20 mouse cellular contexts compared by ENCODE assay signal in the genomic region with DNA sequence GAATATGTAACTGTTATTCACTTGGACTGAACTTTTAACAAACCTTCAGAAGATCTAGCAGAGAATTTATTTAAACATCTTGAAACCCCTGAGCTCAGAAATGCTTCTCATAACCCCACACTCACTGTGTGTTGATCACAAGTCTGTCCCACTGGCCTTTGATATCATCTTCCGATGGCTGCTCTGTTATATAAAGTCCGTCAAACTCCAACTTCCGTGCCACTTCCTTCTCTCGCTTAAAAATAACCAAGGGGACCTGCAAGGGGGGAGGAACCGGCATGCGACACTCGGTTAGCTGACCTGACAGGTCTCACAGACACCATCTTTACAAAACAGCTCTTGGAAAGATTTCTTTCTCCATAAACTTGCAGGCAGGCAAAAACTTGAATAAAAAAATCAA.
"Had no signal": no experiment of that assay in that cellular context is flagged by ENCODE, and none has a peak within 500 bp of the region (broad histone marks: within the 10 kb centered on the region; RNA-seq: fewer than 3 reads in every experiment).

No protein-coding gene starts in this region.

- DNase-seq: lung, adult 18-20 months; lung, postnatal 14 days; lung, postnatal 4 days; midbrain, embryonic 14.5 days; retina, postnatal 1 day; right cerebral cortex, adult 18-20 months; right cerebral cortex, postnatal 25 days; right cerebral cortex, postnatal 4 days; spleen, adult 18-20 months; thymus, adult 18-20 months; thymus, postnatal 14 days; thymus, postnatal 36 days had no signal

- H3K36me3 ChIP-seq: lung, embryonic 15.5 days; midbrain, embryonic 10.5 days; midbrain, embryonic 12.5 days had no signal

- H3K27me3 ChIP-seq: lung, embryonic 15.5 days; midbrain, embryonic 12.5 days; neural tube, embryonic 13.5 days; neural tube, embryonic 15.5 days had no signal

- H3K9ac ChIP-seq: liver, embryonic 14.5 days; lung, embryonic 15.5 days; midbrain, embryonic 12.5 days; neural tube, embryonic 13.5 days; neural tube, embryonic 15.5 days had no signal

- H3K27ac ChIP-seq: liver, embryonic 14.5 days; lung, embryonic 15.5 days; midbrain, embryonic 10.5 days; midbrain, embryonic 12.5 days; neural tube, embryonic 13.5 days; neural tube, embryonic 15.5 days had no signal

- H3K9me3 ChIP-seq: lung, embryonic 15.5 days; midbrain, embryonic 10.5 days; neural tube, embryonic 15.5 days had no signal

- H3K4me2 ChIP-seq: lung, embryonic 15.5 days; midbrain, embryonic 12.5 days; neural tube, embryonic 13.5 days; neural tube, embryonic 15.5 days had no signal

- H3K4me3 ChIP-seq: lung, embryonic 15.5 days; midbrain, embryonic 10.5 days; midbrain, embryonic 12.5 days; myocyte; neural tube, embryonic 13.5 days; neural tube, embryonic 15.5 days had no signal

- ATAC-seq: midbrain, embryonic 16.5 days had no signal

- H3K4me1 ChIP-seq: lung, embryonic 15.5 days; midbrain, embryonic 10.5 days; midbrain, embryonic 12.5 days; neural tube, embryonic 13.5 days; neural tube, embryonic 15.5 days had no signal
